Mouse (Mus musculus): ENCODE measurements around the gene Zscan4-ps1. TPM values are rescaled to one million over a fixed set of nuclear protein-coding genes. Genes with fewer than 3 reads are reported as not detected.
"Not testable (repeated sequence)": the region's sequence is repeated elsewhere in the genome, so short reads cannot be mapped to it uniquely, and the experiment has no call there.

Gene Zscan4-ps1
- polyA plus RNA-seq (2016; fragmentation: Nextera tagmentation; extraction: Ambion mirVana), result not detected in 2 replicates

DNA sequence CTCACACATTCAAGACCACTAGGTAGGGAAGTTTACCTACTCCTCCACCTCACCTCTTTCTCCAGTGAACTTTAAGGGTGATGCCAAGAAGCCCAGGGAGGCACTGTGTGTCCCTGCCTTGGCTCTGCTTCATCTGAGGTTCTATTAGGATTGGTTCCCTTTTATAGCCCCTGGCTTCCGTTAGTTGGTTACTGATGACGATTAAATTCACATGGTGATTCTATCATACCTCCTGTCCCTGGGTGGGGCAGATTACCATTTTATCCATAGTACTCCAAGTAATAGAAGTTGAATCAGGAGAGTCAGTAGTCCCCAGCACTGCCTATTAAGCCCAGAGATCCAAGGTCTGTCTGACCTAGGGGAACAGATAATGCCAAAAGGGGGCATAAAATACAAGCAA, at the start of gene Zscan4-ps1:
TSS of gene Zscan4-ps1 (minus strand) at position 101 of the 400 bp plus-strand sequence.
- not testable (repeated sequence) for H3K9ac ChIP-seq; H3K4me1 ChIP-seq; H3K4me3 ChIP-seq; H3K27me3 ChIP-seq; ATAC-seq (ENCODE audit: insufficient number of reproducible peaks, insufficient read depth, low FRiP score, low TSS enrichment); H3K27ac ChIP-seq; H3K4me2 ChIP-seq (replicated peaks); H3K9me3 ChIP-seq; H3K36me3 ChIP-seq
- 85% methylated on average over 2 of the region's 2 CpGs for WGBS

Other genes starting within 250 kb of the Zscan4-ps1 start
- gene Zscan4b, start 164.6 kb downstream of the Zscan4-ps1 start, polyA plus RNA-seq (2016; fragmentation: Nextera tagmentation; extraction: Ambion mirVana), result not detected in 2 replicates
- not detected in 2 replicates for gene Zscan4c, start 63.9 kb downstream of the Zscan4-ps1 start, polyA plus RNA-seq (2016; fragmentation: Nextera tagmentation; extraction: Ambion mirVana)
- gene Zscan4d, start 96.5 kb upstream of the Zscan4-ps1 start, polyA plus RNA-seq (2016; fragmentation: Nextera tagmentation; extraction: Ambion mirVana), result not detected in 2 replicates
- gene Zscan4e, start 241.0 kb upstream of the Zscan4-ps1 start, polyA plus RNA-seq (2016; fragmentation: Nextera tagmentation; extraction: Ambion mirVana), result not detected in 2 replicates